Mouse (Mus musculus): ENCODE measurements around the gene Btg2. TPM values are rescaled to one million over a fixed set of nuclear protein-coding genes. Genes with fewer than 3 reads are reported as not detected.
A peak's percentile ranks its signal among the peaks of the same experiment; 100 is the strongest.

The Btg2 gene
- polyA plus RNA-seq, 2 experiments = 18.6 to 26.4 TPM

GRCm38 (mm10) chr1:134042341-134042740 is 36.6 kb downstream of the Btg2 start:
- Histone ChIP-seq H3K36me3 (ENCODE audit: control insufficient read depth, insufficient read depth, low read length) (no peaks in the 10 kb centered on the region), H3K27ac (replicated peaks; ENCODE audit: low read depth, low read length) (no peak overlapping the region), H3K9ac (ENCODE audit: low read depth, low read length, severe bottlenecking) (no peak overlapping the region; the same call in 1 of the 2 replicates), H3K4me1 (ENCODE audit: control insufficient read depth, insufficient read depth, low read length) (peaks cover 21% of the 10 kb centered on the region), H3K27me3 (ENCODE audit: control insufficient read depth, insufficient read depth, low read length) (no peaks in the 10 kb centered on the region), H3K4me2 (replicated peaks; ENCODE audit: low read depth, low read length, severe bottlenecking) (no peak overlapping the region), H3K9me3 (ENCODE audit: control insufficient read depth, low read length) (no peaks in the 10 kb centered on the region), H3K4me3 (replicated peaks; ENCODE audit: low read length) (no peak overlapping the region)
- TF ChIP-seq POLR2A (IDR thresholded peaks at IDR 0.05; ENCODE audit: borderline replicate concordance, extremely low read depth, insufficient read depth, insufficient read length) = no peak
- no peak for DNase-seq (ENCODE audit: low spot score)
- ATAC-seq (ENCODE audit: low FRiP score, low read depth) = no peak
- 36% methylated on average over 1 of the region's 1 CpGs for WGBS

DNA sequence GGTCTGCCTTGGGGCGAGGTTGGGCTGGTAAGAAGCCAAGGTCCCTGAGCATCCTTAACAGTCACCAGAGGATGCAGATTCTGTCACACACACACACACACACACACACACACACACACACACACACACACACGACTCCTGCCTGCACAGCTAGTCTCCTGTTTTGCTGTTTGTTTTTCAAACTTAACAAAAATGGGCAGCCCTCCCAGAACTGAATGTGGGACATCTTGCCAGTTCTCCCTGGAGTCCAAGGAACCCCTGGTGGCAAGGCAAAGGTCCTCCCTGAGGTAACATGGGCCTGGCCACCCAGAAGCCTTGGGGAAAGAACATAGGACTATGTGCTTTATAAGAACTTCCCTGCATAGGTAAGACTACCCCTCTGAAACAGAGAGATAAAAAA is 37.0 kb downstream of the Btg2 start:
- TF ChIP-seq POLR2A (IDR thresholded peaks at IDR 0.05; ENCODE audit: borderline replicate concordance, extremely low read depth, insufficient read depth, insufficient read length) = no peak
- DNase-seq (ENCODE audit: low spot score) (no peak), ATAC-seq (ENCODE audit: low FRiP score, low read depth) (no peak)
- no peak overlapping the region for H3K4me3 ChIP-seq (replicated peaks; ENCODE audit: low read length)
- H3K9ac ChIP-seq (ENCODE audit: low read depth, low read length, severe bottlenecking) = peak overlapping the region; percentile 1; the same call in 1 of the 2 replicates
- H3K4me1 ChIP-seq (ENCODE audit: control insufficient read depth, insufficient read depth, low read length) = peaks cover 26% of the 10 kb centered on the region
- no peaks in the 10 kb centered on the region for H3K27me3 ChIP-seq (ENCODE audit: control insufficient read depth, insufficient read depth, low read length)
- H3K9me3 ChIP-seq (ENCODE audit: control insufficient read depth, low read length) = no peaks in the 10 kb centered on the region
- WGBS = 57% methylated on average over 2 of the region's 2 CpGs
- no peak overlapping the region for H3K27ac ChIP-seq (replicated peaks; ENCODE audit: low read depth, low read length)
- H3K36me3 ChIP-seq (ENCODE audit: control insufficient read depth, insufficient read depth, low read length) = no peaks in the 10 kb centered on the region
- no peak overlapping the region for H3K4me2 ChIP-seq (replicated peaks; ENCODE audit: low read depth, low read length, severe bottlenecking)

GRCm38 (mm10) chr1:134039361-134039760 is 39.6 kb downstream of the Btg2 start:
- DNase-seq (ENCODE audit: low spot score) (no peak), ATAC-seq (ENCODE audit: low FRiP score, low read depth) (no peak)
- no peak overlapping the region for H3K27ac ChIP-seq (replicated peaks; ENCODE audit: low read depth, low read length)
- no peaks in the 10 kb centered on the region for H3K36me3 ChIP-seq (ENCODE audit: control insufficient read depth, insufficient read depth, low read length)
- no peaks in the 10 kb centered on the region for H3K27me3 ChIP-seq (ENCODE audit: control insufficient read depth, insufficient read depth, low read length)
- no peak for TF ChIP-seq POLR2A (IDR thresholded peaks at IDR 0.05; ENCODE audit: borderline replicate concordance, extremely low read depth, insufficient read depth, insufficient read length)
- H3K9ac ChIP-seq (ENCODE audit: low read depth, low read length, severe bottlenecking) = no peak overlapping the region
- no peak overlapping the region for H3K4me3 ChIP-seq (replicated peaks; ENCODE audit: low read length)
- H3K4me1 ChIP-seq (ENCODE audit: control insufficient read depth, insufficient read depth, low read length) = peaks cover 34% of the 10 kb centered on the region
- WGBS = 84% methylated on average over 2 of the region's 2 CpGs
- H3K9me3 ChIP-seq (ENCODE audit: control insufficient read depth, low read length) = no peaks in the 10 kb centered on the region
- no peak overlapping the region for H3K4me2 ChIP-seq (replicated peaks; ENCODE audit: low read depth, low read length, severe bottlenecking)

- DNase-seq (ENCODE audit: low spot score) (no peak), ATAC-seq (ENCODE audit: low FRiP score, low read depth) (no peak)
- Histone ChIP-seq H3K36me3 (ENCODE audit: control insufficient read depth, insufficient read depth, low read length) (no peaks in the 10 kb centered on the region), H3K4me3 (replicated peaks; ENCODE audit: low read length) (peak overlapping the region; percentile 29), H3K27me3 (ENCODE audit: control insufficient read depth, insufficient read depth, low read length) (no peaks in the 10 kb centered on the region), H3K27ac (replicated peaks; ENCODE audit: low read depth, low read length) (peak overlapping the region; percentile 77), H3K9me3 (ENCODE audit: control insufficient read depth, low read length) (no peaks in the 10 kb centered on the region), H3K4me1 (ENCODE audit: control insufficient read depth, insufficient read depth, low read length) (peaks cover 28% of the 10 kb centered on the region), H3K9ac (ENCODE audit: low read depth, low read length, severe bottlenecking) (peak overlapping the region; percentile 1; the same call in 1 of the 2 replicates), H3K4me2 (replicated peaks; ENCODE audit: low read depth, low read length, severe bottlenecking) (peak overlapping the region; percentile 28)
- TF ChIP-seq POLR2A (IDR thresholded peaks at IDR 0.05; ENCODE audit: borderline replicate concordance, extremely low read depth, insufficient read depth, insufficient read length) = no peak
- WGBS = 87% methylated on average over 4 of the region's 4 CpGs
These were observed 40.6 kb downstream of the Btg2 start for GRCm38 (mm10) chr1:134038336-134038735.

DNA sequence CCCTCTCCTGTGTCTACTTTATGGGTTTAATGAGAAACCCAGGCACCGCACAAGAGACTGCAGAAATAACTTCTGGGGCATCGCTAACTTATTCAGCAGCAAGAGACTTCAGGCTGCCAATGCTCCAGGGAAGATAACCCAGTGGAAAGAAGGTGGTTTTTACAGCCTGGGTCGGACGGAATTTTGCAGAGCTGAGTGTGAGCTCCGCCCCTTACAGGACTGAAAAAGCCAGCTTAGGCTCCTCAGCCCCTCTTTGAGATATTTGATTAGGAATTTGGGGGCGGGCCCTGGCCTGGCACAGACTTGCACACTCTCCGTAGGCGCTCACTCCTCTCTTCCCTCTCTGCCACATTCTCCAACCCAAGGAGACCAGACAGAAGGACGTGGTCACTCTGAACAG is 41.7 kb downstream of the Btg2 start, which contains the start of gene Fmod:
Fmod (plus strand) TSS at position 83 of the 400 bp plus-strand sequence.
- H3K9me3 ChIP-seq (ENCODE audit: control insufficient read depth, low read length) = no peaks in the 10 kb centered on the region
- no peaks in the 10 kb centered on the region for H3K27me3 ChIP-seq (ENCODE audit: control insufficient read depth, insufficient read depth, low read length)
- TF ChIP-seq POLR2A (IDR thresholded peaks at IDR 0.05; ENCODE audit: borderline replicate concordance, extremely low read depth, insufficient read depth, insufficient read length) = no peak
- H3K36me3 ChIP-seq (ENCODE audit: control insufficient read depth, insufficient read depth, low read length) = no peaks in the 10 kb centered on the region
- H3K4me1 ChIP-seq (ENCODE audit: control insufficient read depth, insufficient read depth, low read length) = peaks cover 21% of the 10 kb centered on the region
- DNase-seq (ENCODE audit: low spot score) = peak; percentile 64
- ATAC-seq (ENCODE audit: low FRiP score, low read depth) = peak; percentile 72
- H3K27ac ChIP-seq (replicated peaks; ENCODE audit: low read depth, low read length) = peak within 1 kb of the TSS; percentile 77
- H3K4me3 ChIP-seq (replicated peaks; ENCODE audit: low read length) = peak within 1 kb of the TSS; percentile 29
- 14% methylated on average over 9 of the region's 9 CpGs for WGBS
- H3K9ac ChIP-seq (ENCODE audit: low read depth, low read length, severe bottlenecking) = peak within 1 kb of the TSS; percentile 1; the same call in 1 of the 2 replicates
- H3K4me2 ChIP-seq (replicated peaks; ENCODE audit: low read depth, low read length, severe bottlenecking) = peak within 1 kb of the TSS; percentile 28

All from limb, embryonic 14.5 days (tissue).